Mouse (Mus musculus) embryonic facial prominence, embryonic 11.5 days (tissue): ENCODE data around the gene Kctd21. TPM values are rescaled to one million over a fixed set of nuclear protein-coding genes. Genes with fewer than 3 reads are reported as not detected.

Experiments
- ATAC-seq: fragments of 200-750 bp; cut with Nextera tagmentation; replicated peaks from 2 replicates; pipeline ENCODE4 v1.8.0; 2017; ENCODE audit warnings: low read depth; ENCODE audit not compliant: insufficient number of reproducible peaks, low FRiP score, low TSS enrichment
- DNase-seq: peaks from one replicate; pipeline ENCODE4 v3.0.0-alpha.2; 2015; ENCODE audit warnings: low spot score
- H3K27ac ChIP-seq: fragments of 300-500 bp; sonication (generic); replicated peaks from 2 replicates; pipeline ENCODE4 v1.5.1; 2014; ENCODE audit warnings: mild to moderate bottlenecking, low read depth, low read length, control low read depth
- H3K27me3 ChIP-seq: fragments of 300-500 bp; sonication (generic); 2 replicates; pipeline ENCODE4 v1.6.1; 2014; ENCODE audit warnings: mild to moderate bottlenecking, low read length, moderate library complexity, mixed read lengths; ENCODE audit not compliant: control insufficient read depth, insufficient read depth
- H3K36me3 ChIP-seq: fragments of 300-500 bp; sonication (generic); replicated peaks from 2 replicates; pipeline ENCODE4 v1.6.1; 2014; ENCODE audit warnings: low read depth, mild to moderate bottlenecking, low read length, moderate library complexity, mixed read lengths; ENCODE audit not compliant: control insufficient read depth, insufficient read depth
- H3K4me1 ChIP-seq: fragments of 300-500 bp; sonication (generic); 2 replicates; pipeline ENCODE4 v1.6.1; 2014; ENCODE audit warnings: low read length, mixed read lengths; ENCODE audit not compliant: control insufficient read depth, insufficient read depth
- H3K4me2 ChIP-seq: fragments of 300-500 bp; sonication (generic); 2 replicates; pipeline ENCODE4 v1.6.1; 2014; ENCODE audit warnings: low read depth, mild to moderate bottlenecking, control low read depth, low read length, moderate library complexity
- H3K4me3 ChIP-seq: fragments of 300-500 bp; sonication (generic); 2 replicates; pipeline ENCODE4 v1.5.1; 2014; ENCODE audit warnings: low read depth, low read length, control low read depth
- H3K9ac ChIP-seq: fragments of 300-500 bp; sonication (generic); replicated peaks from 2 replicates; pipeline ENCODE4 v1.6.1; 2014; ENCODE audit warnings: mild to moderate bottlenecking, control low read depth, low read length
- H3K9me3 ChIP-seq: fragments of 300-500 bp; sonication (generic); replicated peaks from 2 replicates; pipeline ENCODE4 v1.6.1; 2016; ENCODE audit warnings: mild to moderate bottlenecking, low read length, inconsistent platforms, mixed read lengths; ENCODE audit not compliant: control insufficient read depth
- WGBS: fragments of 180-500 bp; shearing (Covaris S2); extraction: QIAGEN DNeasy Blood & Tissue Kit; methylation state at CpG from one replicate; pipeline ENCODE4 v1.1.7; 2014; 5-methylcytosine and 5-hydroxymethylcytosine counted together
- polyA plus RNA-seq: library from polyadenylated mRNA; unstranded; fragments of >200 nt; fragmentation: Nextera tagmentation; extraction: Ambion mirVana; gene quantifications from 2 replicates; pipeline ENCODE4 v1.2.1, GENCODE M21; 2014

Gene Kctd21
- polyA plus RNA-seq, 1 experiment from 2014 or later, result 5.0 TPM

DNA sequence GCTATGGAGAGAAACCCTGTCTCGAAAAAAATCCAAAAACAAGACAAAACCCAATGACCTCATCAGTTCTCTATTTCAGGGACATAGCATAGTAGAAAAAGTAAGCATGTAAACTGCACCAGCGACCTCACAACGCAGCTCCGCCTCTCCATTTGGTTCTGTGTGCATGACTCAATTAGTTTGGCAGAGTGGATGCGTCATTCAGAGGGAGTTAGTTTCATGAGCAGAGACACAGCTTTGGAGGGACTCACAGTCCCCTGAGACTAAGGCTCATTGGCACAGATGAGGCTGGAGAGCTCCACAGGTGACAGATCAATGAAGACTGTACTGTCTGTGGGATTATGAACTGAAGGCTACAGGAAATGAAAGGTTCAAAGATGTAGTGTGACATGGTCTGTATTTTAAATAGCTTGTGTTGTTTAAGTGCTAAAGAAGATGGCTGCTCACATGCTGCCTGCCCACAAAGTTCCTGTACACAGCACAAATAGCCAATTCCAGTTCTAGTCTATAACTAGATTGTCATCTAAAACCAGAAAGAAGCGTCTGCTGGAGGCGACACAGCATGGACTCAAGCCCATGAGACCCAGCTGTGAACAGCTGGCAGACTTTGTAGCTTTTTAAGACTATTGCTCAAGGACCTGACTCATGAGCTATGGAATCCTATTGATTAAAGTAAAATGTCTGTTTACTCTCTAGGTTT, 54.1 kb downstream of the Kctd21 start:
- Histone ChIP-seq H3K27ac (no peak overlapping the region), H3K9ac (no peak overlapping the region), H3K4me3 (no peak overlapping the region), H3K4me2 (no peak overlapping the region), H3K9me3 (no peaks in the 10 kb centered on the region), H3K27me3 (no peaks in the 10 kb centered on the region), H3K4me1 (no peaks in the 10 kb centered on the region), H3K36me3 (peaks cover 5% of the 10 kb centered on the region)
- DNase-seq, result no peak
- no peak for ATAC-seq
- 96% methylated on average over 7 of the region's 7 CpGs for WGBS

DNA sequence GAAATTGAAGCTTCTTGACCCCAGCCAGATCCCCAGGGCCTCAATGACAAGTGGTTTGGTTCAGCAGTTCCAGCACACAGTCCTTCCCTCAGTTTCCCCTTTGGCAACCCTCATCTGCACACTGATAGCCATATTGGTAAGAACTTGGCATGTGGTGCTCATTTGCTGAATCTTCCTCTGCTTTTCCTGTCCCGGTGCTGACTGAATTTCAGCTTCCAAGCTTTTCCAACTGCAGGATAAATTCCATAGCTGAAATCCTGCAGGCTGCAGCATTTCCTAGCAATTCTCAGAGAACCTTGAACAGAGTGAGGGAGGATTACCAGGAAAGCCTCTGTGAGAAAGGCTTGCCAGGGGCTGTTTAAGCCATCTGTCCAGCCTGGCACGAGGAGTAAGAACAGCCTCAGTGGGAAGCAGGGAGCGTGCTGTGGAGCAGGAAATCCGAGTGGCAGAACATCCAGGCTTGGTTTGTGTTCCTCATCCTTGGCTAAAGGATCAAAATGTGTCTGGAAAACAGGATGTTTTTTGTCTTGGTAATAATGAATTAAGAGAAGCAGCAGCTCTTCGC, 54.8 kb downstream of the Kctd21 start:
- H3K4me2 ChIP-seq, result no peak overlapping the region
- no peak overlapping the region for H3K4me3 ChIP-seq
- H3K4me1 ChIP-seq, result no peaks in the 10 kb centered on the region
- ATAC-seq (no peak), DNase-seq (no peak)
- H3K27me3 ChIP-seq, result no peaks in the 10 kb centered on the region
- 92% methylated on average over 5 of the region's 5 CpGs for WGBS
- no peak overlapping the region for H3K9ac ChIP-seq
- peaks cover 5% of the 10 kb centered on the region for H3K36me3 ChIP-seq
- H3K9me3 ChIP-seq, result no peaks in the 10 kb centered on the region
- no peak overlapping the region for H3K27ac ChIP-seq

DNA sequence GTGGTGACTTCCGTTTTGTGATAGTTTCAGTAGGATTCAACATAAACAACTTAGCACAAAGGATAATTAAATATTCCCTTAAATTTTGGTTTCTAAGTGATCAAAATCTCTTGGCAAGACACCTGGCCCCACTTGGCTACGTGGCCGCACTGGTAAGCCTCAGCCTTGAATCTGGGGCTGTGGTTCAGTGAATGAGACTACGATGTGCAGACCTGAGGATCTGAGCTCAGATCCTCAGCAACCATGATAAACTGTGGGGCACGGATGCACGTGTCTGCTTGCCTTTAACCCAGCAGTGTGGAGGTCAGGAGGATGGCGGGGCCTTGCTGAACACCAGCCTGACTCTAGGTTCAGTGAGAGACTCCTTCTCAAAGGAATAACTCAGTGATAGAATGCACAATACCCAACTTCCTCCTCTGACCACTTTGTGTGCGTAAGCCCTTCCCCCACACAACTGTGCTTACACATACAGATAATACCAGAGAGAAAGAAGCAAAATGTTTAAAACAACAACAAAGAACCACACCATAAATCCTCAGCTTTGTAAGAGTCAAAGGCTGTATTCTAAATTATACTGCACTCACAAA, 55.5 kb downstream of the Kctd21 start:
- Histone ChIP-seq H3K9me3 (no peaks in the 10 kb centered on the region), H3K9ac (no peak overlapping the region), H3K4me2 (no peak overlapping the region), H3K27ac (no peak overlapping the region), H3K4me1 (no peaks in the 10 kb centered on the region), H3K27me3 (no peaks in the 10 kb centered on the region), H3K36me3 (peaks cover 2% of the 10 kb centered on the region), H3K4me3 (no peak overlapping the region)
- DNase-seq (no peak), ATAC-seq (no peak)
- 91% methylated on average over 8 of the region's 8 CpGs for WGBS

DNA sequence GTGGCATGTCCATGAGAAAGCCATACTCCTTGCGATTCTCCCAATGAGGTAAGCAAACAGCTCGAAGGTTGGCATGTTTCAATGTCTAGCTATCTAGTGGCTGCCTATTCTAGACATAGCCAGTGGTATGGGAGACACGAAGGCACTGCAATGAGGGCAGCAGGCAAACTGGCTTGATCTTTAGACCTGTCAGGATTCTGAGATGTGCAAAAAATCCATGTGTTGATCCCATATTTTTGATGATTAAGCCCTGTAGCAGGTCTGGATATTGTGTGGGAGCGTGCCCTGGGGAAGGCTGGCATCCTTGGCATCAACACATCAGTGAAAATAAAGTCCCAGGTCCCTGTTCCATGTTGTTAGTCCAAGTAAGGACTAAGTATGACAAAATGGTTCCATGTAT, 56.4 kb downstream of the Kctd21 start:
- no peak overlapping the region for H3K27ac ChIP-seq
- H3K4me1 ChIP-seq, result no peaks in the 10 kb centered on the region
- WGBS, result 94% methylated on average over 4 of the region's 4 CpGs
- H3K9ac ChIP-seq, result no peak overlapping the region
- no peak for DNase-seq
- no peak overlapping the region for H3K4me3 ChIP-seq
- no peaks in the 10 kb centered on the region for H3K9me3 ChIP-seq
- ATAC-seq, result no peak
- no peak overlapping the region for H3K4me2 ChIP-seq
- peaks cover 2% of the 10 kb centered on the region for H3K36me3 ChIP-seq
- no peaks in the 10 kb centered on the region for H3K27me3 ChIP-seq

DNA sequence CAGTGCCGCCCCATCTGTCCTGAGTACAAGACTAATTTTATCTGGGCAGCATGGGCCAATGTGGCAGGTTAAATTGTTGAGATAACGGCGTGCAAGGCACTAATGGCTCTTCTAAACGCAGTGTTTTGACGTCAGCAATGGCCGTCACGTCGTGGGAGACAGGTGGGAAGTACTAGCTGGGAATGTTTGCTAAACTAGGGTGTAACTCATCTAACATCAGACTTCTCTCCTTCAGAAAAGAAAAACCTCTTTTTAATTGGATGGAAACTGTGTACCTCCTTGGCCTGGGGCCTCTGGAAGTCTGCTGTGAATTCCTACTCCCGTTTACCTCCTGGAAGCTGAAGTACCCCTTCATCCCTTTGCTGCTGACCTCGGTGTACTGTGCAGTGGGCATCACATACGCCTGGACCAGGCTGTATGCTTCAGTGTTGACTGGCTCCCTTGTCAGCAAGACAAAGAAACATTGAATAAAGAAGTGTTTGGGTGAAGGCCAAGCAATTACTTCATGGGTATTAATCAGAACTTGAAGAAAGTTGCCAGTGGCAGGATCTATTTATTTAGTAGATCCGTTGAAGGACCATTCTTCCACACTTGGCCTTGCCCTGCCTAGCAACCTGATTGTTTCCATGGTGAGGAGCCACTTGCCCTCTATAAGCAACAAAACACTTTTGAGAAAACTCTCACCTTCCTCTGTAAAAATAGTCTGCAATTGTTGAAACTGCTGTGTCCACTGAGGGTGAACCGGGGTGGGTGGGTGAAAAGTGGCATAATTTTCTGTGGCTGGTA, 59.4 kb downstream of the Kctd21 start:
- Histone ChIP-seq H3K36me3 (no peaks in the 10 kb centered on the region; the same call in none of the 2 replicates), H3K9me3 (no peaks in the 10 kb centered on the region), H3K27ac (no peak overlapping the region), H3K4me3 (no peak overlapping the region), H3K9ac (no peak overlapping the region), H3K4me1 (no peaks in the 10 kb centered on the region), H3K27me3 (no peaks in the 10 kb centered on the region), H3K4me2 (no peak overlapping the region)
- ATAC-seq (no peak), DNase-seq (no peak)
- 89% methylated on average over 13 of the region's 13 CpGs for WGBS

DNA sequence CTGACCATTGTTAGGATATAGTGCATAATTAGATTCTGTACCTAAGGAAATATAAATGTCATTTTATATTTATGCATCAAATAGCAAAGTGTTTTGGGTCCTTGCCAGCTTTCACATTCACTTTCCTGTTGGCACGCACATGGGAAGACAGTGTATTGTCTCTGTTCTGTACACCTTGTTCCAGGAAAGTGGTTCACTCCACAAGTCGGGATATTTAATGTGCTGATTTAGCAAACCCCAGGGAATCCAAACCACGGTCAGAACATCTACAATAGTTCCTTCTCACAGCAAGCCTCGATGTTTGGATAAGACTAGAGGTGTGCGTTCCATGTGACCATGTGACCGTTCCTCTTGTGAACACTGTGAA, 59.9 kb downstream of the Kctd21 start:
- Histone ChIP-seq H3K9ac (no peak overlapping the region), H3K4me2 (no peak overlapping the region), H3K4me3 (no peak overlapping the region), H3K27me3 (no peaks in the 10 kb centered on the region), H3K4me1 (no peaks in the 10 kb centered on the region), H3K27ac (no peak overlapping the region), H3K9me3 (no peaks in the 10 kb centered on the region), H3K36me3 (no peaks in the 10 kb centered on the region; the same call in none of the 2 replicates)
- ATAC-seq (no peak), DNase-seq (no peak)
- WGBS, result 93% methylated on average over 6 of the region's 6 CpGs

DNA sequence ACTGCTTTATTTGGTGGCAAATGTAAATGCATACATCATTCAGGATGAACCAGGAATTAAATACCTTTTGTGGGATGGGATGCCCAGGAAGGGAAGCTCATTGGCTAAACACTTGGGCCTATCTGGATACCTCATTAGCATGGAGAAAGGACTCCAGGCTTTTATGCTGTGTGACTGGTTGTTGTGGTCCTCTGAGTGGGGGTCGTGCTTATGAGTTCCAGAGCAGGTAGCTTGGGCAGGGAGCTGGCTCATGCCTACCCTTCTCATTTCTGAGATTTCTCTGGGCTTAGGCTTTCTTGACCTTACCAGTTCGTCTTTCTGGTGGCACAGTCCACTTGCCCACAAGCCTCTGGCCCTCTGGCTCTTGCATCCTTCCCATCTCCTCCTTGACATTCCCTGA, 62.2 kb downstream of the Kctd21 start:
- Histone ChIP-seq H3K27me3 (no peaks in the 10 kb centered on the region), H3K27ac (no peak overlapping the region), H3K4me2 (no peak overlapping the region), H3K4me1 (no peaks in the 10 kb centered on the region), H3K4me3 (no peak overlapping the region), H3K9me3 (no peaks in the 10 kb centered on the region), H3K9ac (no peak overlapping the region), H3K36me3 (no peaks in the 10 kb centered on the region; the same call in 1 of the 2 replicates)
- WGBS, result 75% methylated on average over 2 of the region's 2 CpGs
- DNase-seq (no peak), ATAC-seq (no peak)

DNA sequence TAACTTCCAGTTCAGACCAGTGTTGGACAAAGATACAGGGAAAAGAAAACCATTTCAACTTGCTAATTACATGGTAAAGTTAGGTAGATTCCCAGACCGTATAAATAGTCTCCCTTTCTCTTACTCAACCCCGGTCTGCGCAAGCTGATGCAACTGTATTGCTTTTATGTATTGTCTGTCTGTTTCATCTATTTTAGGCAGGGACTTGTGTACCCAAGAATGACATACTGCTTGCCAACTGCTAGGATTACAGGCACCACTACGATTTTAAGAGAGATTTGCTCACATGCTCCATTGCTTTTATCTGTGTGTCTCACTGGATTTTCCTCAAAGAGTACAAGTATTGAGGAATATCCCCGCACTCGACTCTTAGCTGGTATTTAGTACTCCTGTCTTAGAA, 66.8 kb downstream of the Kctd21 start:
- Histone ChIP-seq H3K27me3 (no peaks in the 10 kb centered on the region), H3K4me2 (no peak overlapping the region), H3K9ac (no peak overlapping the region), H3K4me3 (no peak overlapping the region), H3K27ac (no peak overlapping the region), H3K9me3 (no peaks in the 10 kb centered on the region), H3K4me1 (no peaks in the 10 kb centered on the region), H3K36me3 (no peaks in the 10 kb centered on the region)
- no peak for DNase-seq
- WGBS, result 91% methylated on average over 6 of the region's 6 CpGs
- ATAC-seq, result no peak
